Mouse (Mus musculus) CH12.LX (cell line): Measurements from ENCODE around the gene Ankrd9. TPM values are rescaled to one million over a fixed set of nuclear protein-coding genes. Genes with fewer than 3 reads are reported as not detected.

ENCODE experiments used
- DNase-seq: peaks from one replicate; pipeline ENCODE4 v3.0.0-alpha.2; 2013; ENCODE audit errors: extremely low read depth
- H3K27ac ChIP-seq: 2 replicates; pipeline ENCODE4 v1.5.1; 2012; ENCODE audit warnings: low read depth, mild to moderate bottlenecking, control low read depth, moderate library complexity; ENCODE audit not compliant: insufficient read depth
- H3K27me3 ChIP-seq: replicated peaks from 2 replicates; pipeline ENCODE3; 2012; ENCODE audit warnings: inconsistent platforms
- H3K36me3 ChIP-seq, 2 experiments: replicated peaks in 1 of 2; 2 replicates each; pipeline versions ENCODE3 to v1.6.1; 2012; ENCODE audit warnings: inconsistent platforms in 1 of 2, low read length in 1 of 2, mild to moderate bottlenecking in 1 of 2, mixed read lengths in 1 of 2, moderate library complexity in 1 of 2; ENCODE audit not compliant: control insufficient read depth in 1 of 2, insufficient read depth in 1 of 2
- H3K4me1 ChIP-seq, 2 experiments: 2 replicates each; pipeline ENCODE4 v1.6.1; 2012; ENCODE audit warnings: inconsistent platforms in 1 of 2, moderate library complexity in 1 of 2; ENCODE audit not compliant: insufficient read depth in 2 of 2, control insufficient read depth in 1 of 2
- H3K4me2 ChIP-seq: 2 replicates; pipeline ENCODE4 v1.6.1; 2012; ENCODE audit warnings: low read depth, mild to moderate bottlenecking, control low read depth; ENCODE audit not compliant: poor library complexity, insufficient read depth, severe bottlenecking
- H3K4me3 ChIP-seq, 3 experiments: fragments of 150-350 bp in 1 of 3; sonication (generic) in 1 of 3; replicated peaks in 1 of 3; 2 replicates each; pipeline versions ENCODE3 to v1.5.1; 2011 to 2012; ENCODE audit warnings: low read depth in 2 of 3, low read length in 2 of 3, mild to moderate bottlenecking in 2 of 3, moderate library complexity in 2 of 3, control low read depth in 1 of 3, improper control_type of control experiment in 1 of 3, inconsistent platforms in 1 of 3, mixed read lengths in 1 of 3; ENCODE audit not compliant: poor library complexity in 1 of 3
- H3K79me2 ChIP-seq: replicated peaks from 2 replicates; pipeline ENCODE4 v1.6.1; 2012; ENCODE audit warnings: mild to moderate bottlenecking, moderate library complexity; ENCODE audit not compliant: control insufficient read depth, poor library complexity, insufficient read depth, severe bottlenecking; ENCODE audit errors: extremely low read depth
- H3K9ac ChIP-seq: 2 replicates; pipeline ENCODE4 v1.6.1; 2012; ENCODE audit warnings: low read depth, mild to moderate bottlenecking, control low read depth, moderate library complexity; ENCODE audit not compliant: insufficient read depth
- H3K9me3 ChIP-seq: replicated peaks from 2 replicates; pipeline ENCODE3; 2012; ENCODE audit warnings: low read length, inconsistent platforms, mixed read lengths
- BHLHE40 ChIP-seq: IDR thresholded peaks from 2 replicates; pipeline ENCODE4 v1.6.1; 2011; ENCODE audit warnings: mild to moderate bottlenecking, low read depth, low read length, improper control_type of control experiment
- CHD1 ChIP-seq: IDR thresholded peaks from 2 replicates; pipeline ENCODE4 v1.6.1; 2012; ENCODE audit warnings: low read depth, low read length, improper control_type of control experiment, inconsistent platforms
- CTCF ChIP-seq, 2 experiments: IDR thresholded peaks in 1 of 2; conservative IDR thresholded peaks in 1 of 2; 2 replicates each; pipeline ENCODE4 v1.5.1; 2011 to 2012; ENCODE audit warnings: low read depth in 2 of 2, low read length in 2 of 2, improper control_type of control experiment in 1 of 2, inconsistent platforms in 1 of 2, mild to moderate bottlenecking in 1 of 2, moderate library complexity in 1 of 2
- GABPA ChIP-seq: IDR thresholded peaks from 2 replicates; pipeline ENCODE4 v1.6.1; 2012; ENCODE audit warnings: low read depth, low read length, improper control_type of control experiment, inconsistent platforms; ENCODE audit not compliant: insufficient replicate concordance
- HCFC1 ChIP-seq: IDR thresholded peaks from 2 replicates; pipeline ENCODE4 v1.6.1; 2012; ENCODE audit warnings: low read depth, mild to moderate bottlenecking, inconsistent platforms, low read length, improper control_type of control experiment
- JUN ChIP-seq: IDR thresholded peaks from 2 replicates; pipeline ENCODE4 v1.6.1; 2011; ENCODE audit warnings: low read depth, mild to moderate bottlenecking, low read length, improper control_type of control experiment, moderate library complexity; ENCODE audit not compliant: insufficient read depth
- MAFK ChIP-seq: IDR thresholded peaks from 2 replicates; pipeline ENCODE4 v1.6.1; 2011; ENCODE audit warnings: low read length, improper control_type of control experiment; ENCODE audit not compliant: insufficient replicate concordance
- MAX ChIP-seq: IDR thresholded peaks from 2 replicates; pipeline ENCODE4 v1.6.1; 2011; ENCODE audit warnings: low read length, improper control_type of control experiment
- MYC ChIP-seq: IDR thresholded peaks from 2 replicates; pipeline ENCODE4 v1.6.1; 2011; ENCODE audit warnings: low read depth, mild to moderate bottlenecking, improper control_type of control experiment, low read length
- NELFE ChIP-seq: IDR thresholded peaks from 2 replicates; pipeline ENCODE4 v1.6.1; 2011; ENCODE audit warnings: low read depth, low read length, improper control_type of control experiment
- NRF1 ChIP-seq: IDR thresholded peaks from 2 replicates; pipeline ENCODE4 v1.6.1; 2014; ENCODE audit warnings: low read depth, mild to moderate bottlenecking, inconsistent platforms, low read length, improper control_type of control experiment, moderate library complexity
- PAX5 ChIP-seq: IDR thresholded peaks from 2 replicates; pipeline ENCODE4 v1.6.1; 2012; ENCODE audit warnings: low read length, inconsistent platforms, mixed read lengths
- POLR2A ChIP-seq: IDR thresholded peaks from 2 replicates; pipeline ENCODE4 v1.6.1; 2011; ENCODE audit warnings: low read depth, mild to moderate bottlenecking, improper control_type of control experiment, low read length
- SIN3A ChIP-seq: IDR thresholded peaks from 2 replicates; pipeline ENCODE4 v1.6.1; 2012; ENCODE audit warnings: low read length, improper control_type of control experiment, inconsistent platforms
- TCF12 ChIP-seq: IDR thresholded peaks from 2 replicates; pipeline ENCODE4 v1.6.1; 2014; ENCODE audit warnings: low read depth, mild to moderate bottlenecking, inconsistent platforms, low read length, improper control_type of control experiment
- UBTF ChIP-seq: IDR thresholded peaks from 2 replicates; pipeline ENCODE4 v1.6.1; 2012; ENCODE audit warnings: low read depth, mild to moderate bottlenecking, inconsistent platforms, low read length, improper control_type of control experiment, moderate library complexity
- USF2 ChIP-seq: conservative IDR thresholded peaks from 2 replicates; pipeline ENCODE4 v1.6.1; 2011; ENCODE audit warnings: low read depth, low read length, improper control_type of control experiment
- ZC3H11A ChIP-seq: IDR thresholded peaks from 2 replicates; pipeline ENCODE4 v1.6.1; 2012; ENCODE audit warnings: low read depth, mild to moderate bottlenecking, inconsistent platforms, low read length, improper control_type of control experiment
- ZKSCAN1 ChIP-seq: IDR thresholded peaks from 2 replicates; pipeline ENCODE4 v1.6.1; 2012; ENCODE audit warnings: low read depth, inconsistent platforms, low read length, improper control_type of control experiment, borderline replicate concordance
- ZMIZ1 ChIP-seq: IDR thresholded peaks from 2 replicates; pipeline ENCODE4 v1.6.1; 2012; ENCODE audit warnings: low read depth, mild to moderate bottlenecking, inconsistent platforms, low read length, improper control_type of control experiment
- ZNF384 ChIP-seq: IDR thresholded peaks from 2 replicates; pipeline ENCODE4 v1.6.1; 2012; ENCODE audit warnings: low read depth, low read length, improper control_type of control experiment, inconsistent platforms
- dilution Hi-C: fragments of 300-500 bp; cut with MboI; formaldehyde crosslinking; loops from 2 replicates; pipeline ENCODE4 v1.14.3; 2020; ENCODE audit warnings: low sequenced_read_pairs; ENCODE audit not compliant: extremely low pct_unique_long_range_greater_than_20kb, extremely low pct_ligation_motif_present
- in situ Hi-C: fragments of 300-500 bp; cut with MboI; formaldehyde crosslinking; loops from 3 replicates; pipeline ENCODE4 v1.14.3; 2019; ENCODE audit warnings: low sequenced_read_pairs, low pct_ligation_motif_present, low pct_unique_long_range_greater_than_20kb, mixed read lengths
- polyA plus RNA-seq: library from polyadenylated mRNA; unstranded; fragments of >175 nt; gene quantifications from 2 replicates; pipeline ENCODE4 v1.2.1, GENCODE M21; 2012; ENCODE audit warnings: low read depth; ENCODE audit not compliant: insufficient read length
- total RNA-seq, 2 experiments: library from RNA; depleted of rRNA; stranded (reverse); fragments of 300-350 nt in 1 of 2; fragments of >200 nt in 1 of 2; gene quantifications; 2 replicates each; pipeline ENCODE4 v1.2.3; 2012 to 2014

The Ankrd9 gene
- total and polyA plus RNA-seq, 3 experiments: 2.4 to 5.2 (median 2.5) TPM

GRCm38 (mm10) chr12:110983083-110983482, 4.2 kb upstream of the Ankrd9 start:
- Histone ChIP-seq H3K27me3 (peaks cover 18% of the 10 kb centered on the region), H3K36me3 (no peaks in the 10 kb centered on the region), H3K4me1 (peaks cover 30 to 43% of the 10 kb centered on the region in 2 experiments), H3K4me2 (no peak overlapping the region), H3K4me3 (no peak overlapping the region), H3K79me2 (no peaks in the 10 kb centered on the region), H3K9me3 (no peaks in the 10 kb centered on the region), H3K9ac (no peak overlapping the region), H3K27ac (no peak overlapping the region)
- TF ChIP-seq HCFC1: no peak
- TF ChIP-seq UBTF: no peak
- TF ChIP-seq SIN3A: no peak
- in situ Hi-C loops: no loop called here
- DNase-seq: no peak
- dilution Hi-C loops: no loop called here

GRCm38 (mm10) chr12:110981736-110982135, 2.9 kb upstream of the Ankrd9 start:
- dilution Hi-C loops (no loop called here), in situ Hi-C loops (no loop called here)
- H3K27me3 ChIP-seq: peaks cover 18% of the 10 kb centered on the region
- H3K27ac ChIP-seq: no peak overlapping the region
- no peak overlapping the region for H3K9ac ChIP-seq
- no peak overlapping the region for H3K4me2 ChIP-seq
- peaks cover 35 to 45% of the 10 kb centered on the region in 2 experiments for H3K4me1 ChIP-seq
- no peak overlapping the region for H3K4me3 ChIP-seq
- H3K36me3 ChIP-seq: peaks cover 6% of the 10 kb centered on the region in 2 experiments
- no peaks in the 10 kb centered on the region for H3K79me2 ChIP-seq
- TF ChIP-seq CHD1 (no peak), ZC3H11A (no peak), ZMIZ1 (no peak), NELFE (no peak), MAX (no peak), GABPA (no peak), TCF12 (no peak), BHLHE40 (no peak), MYC (no peak), CTCF (conservative IDR thresholded peaks at IDR 0.05 in 1 of 2, IDR thresholded peaks at IDR 0.05 in 1 of 2; ENCODE audit: low read depth in 2 of 2, low read length in 2 of 2) (no peak), NRF1 (no peak), USF2 (no peak), JUN (no peak), MAFK (no peak), ZNF384 (no peak), SIN3A (no peak), ZKSCAN1 (no peak), PAX5 (no peak), POLR2A (no peak), UBTF (no peak)
- H3K9me3 ChIP-seq: peaks cover 5% of the 10 kb centered on the region
- DNase-seq: no peak
